Mouse (Mus musculus) layer of hippocampus, postnatal 10 days (tissue): ENCODE data around the gene Jazf1. TPM values are rescaled to one million over a fixed set of nuclear protein-coding genes. Genes with fewer than 3 reads are reported as not detected.

ENCODE experiments used
- DNase-seq, 2 experiments: peaks; one replicate each; pipeline ENCODE4 v3.0.0; 2021; ENCODE audit warnings: low spot score in 2 of 2
- total RNA-seq, 2 experiments: library from RNA; stranded (reverse); gene quantifications; 2 replicates each; pipeline ENCODE4 v1.2.3; 2021

Jazf1 gene
- total RNA-seq, 2 experiments from 2014 or later = 69.5 to 82.2 TPM

DNA sequence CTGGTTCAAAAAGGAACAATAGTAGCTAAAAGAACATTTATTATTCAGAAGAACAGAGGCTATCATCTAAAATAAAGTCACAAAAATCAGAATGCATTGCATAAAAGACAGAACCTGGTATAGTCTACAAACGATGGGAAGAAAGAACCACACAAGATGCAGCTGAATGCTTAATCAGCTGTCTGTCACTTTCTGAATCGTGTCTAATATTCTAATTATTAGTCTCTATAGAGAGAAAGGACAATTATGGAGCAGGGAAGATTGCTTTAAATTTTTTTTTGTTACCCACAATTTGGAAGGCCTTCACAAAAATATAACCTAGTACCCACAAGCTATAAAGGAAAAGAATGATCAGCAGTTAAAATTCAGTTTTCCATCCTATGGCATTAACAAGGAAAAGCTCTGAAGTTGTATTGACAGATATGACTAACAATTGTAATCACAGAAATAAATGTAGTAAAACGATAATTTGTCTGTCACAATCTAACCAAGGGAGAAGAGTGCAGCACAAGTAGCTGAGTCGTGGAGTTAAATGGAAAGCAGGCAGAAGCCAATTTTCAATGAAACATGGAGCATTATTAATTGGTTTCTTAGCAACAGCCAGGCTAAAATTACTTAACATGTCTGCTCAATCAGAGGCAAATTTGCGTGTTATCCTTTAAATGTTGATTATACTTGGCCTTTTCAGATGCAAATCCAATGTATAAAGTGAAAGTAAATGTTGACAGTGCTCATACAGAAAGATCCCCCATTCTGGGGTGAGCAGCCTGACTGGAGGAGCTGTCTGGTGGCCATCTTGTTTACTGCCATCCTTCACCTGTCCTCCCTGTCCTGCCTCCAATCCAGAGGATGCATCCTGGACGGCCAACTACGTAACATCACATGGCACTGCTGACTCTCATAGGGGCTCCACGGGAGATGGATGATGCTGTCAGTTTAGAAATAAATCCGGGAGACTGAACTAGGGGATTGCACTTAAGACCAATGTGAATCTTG, 53.7 kb downstream of the Jazf1 start:
- no peak for DNase-seq

DNA sequence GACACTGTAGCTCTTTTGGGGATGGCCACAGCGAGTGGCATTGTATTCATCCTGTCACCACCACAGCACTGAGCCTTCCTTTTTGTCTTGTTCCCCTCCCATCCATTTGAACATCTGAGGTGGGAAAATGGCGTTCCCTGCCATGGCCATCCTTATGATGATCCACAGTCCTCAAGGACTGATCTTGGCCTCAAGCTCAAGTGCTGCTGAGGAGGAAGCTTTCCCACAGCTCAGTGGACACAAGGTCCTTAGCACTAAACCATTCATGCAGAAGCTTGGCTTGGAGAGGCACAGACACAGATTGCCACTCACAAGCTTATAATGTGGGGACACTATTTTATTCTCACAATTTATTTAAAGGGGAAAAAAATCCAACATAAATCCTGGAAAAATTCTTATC, 58.1 kb downstream of the Jazf1 start:
- no peak for DNase-seq

GRCm38 (mm10) chr6:53006032-53006431, 62.4 kb downstream of the Jazf1 start:
- no peak for DNase-seq

- no peak for DNase-seq
These were observed 62.9 kb downstream of the Jazf1 start for GRCm38 (mm10) chr6:53005544-53005943.

DNA sequence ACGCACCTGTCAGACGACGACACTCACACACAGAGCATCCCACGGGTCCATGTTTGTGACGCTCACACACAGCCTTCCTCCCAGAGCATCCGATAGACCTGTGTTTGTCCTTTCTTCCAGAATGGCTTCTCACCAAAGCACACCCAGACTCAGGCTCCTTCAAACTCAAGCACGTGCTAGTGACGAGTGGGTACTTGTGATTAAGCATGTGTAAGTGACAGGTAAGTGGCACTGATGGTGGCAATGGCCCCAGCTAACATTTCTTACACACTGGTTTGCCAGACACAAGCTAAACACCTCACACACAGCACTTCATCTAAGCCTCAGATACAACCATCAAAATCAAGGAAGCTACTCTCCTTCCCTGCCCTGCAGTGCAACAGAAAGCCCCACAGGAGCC, 77.6 kb downstream of the Jazf1 start:
- no peak for DNase-seq

- no peak for DNase-seq
These were observed 80.4 kb downstream of the Jazf1 start for GRCm38 (mm10) chr6:52987905-52988640.

GRCm38 (mm10) chr6:52987391-52987790, 81.0 kb downstream of the Jazf1 start:
- DNase-seq = peak; percentile 36 to 55

DNA sequence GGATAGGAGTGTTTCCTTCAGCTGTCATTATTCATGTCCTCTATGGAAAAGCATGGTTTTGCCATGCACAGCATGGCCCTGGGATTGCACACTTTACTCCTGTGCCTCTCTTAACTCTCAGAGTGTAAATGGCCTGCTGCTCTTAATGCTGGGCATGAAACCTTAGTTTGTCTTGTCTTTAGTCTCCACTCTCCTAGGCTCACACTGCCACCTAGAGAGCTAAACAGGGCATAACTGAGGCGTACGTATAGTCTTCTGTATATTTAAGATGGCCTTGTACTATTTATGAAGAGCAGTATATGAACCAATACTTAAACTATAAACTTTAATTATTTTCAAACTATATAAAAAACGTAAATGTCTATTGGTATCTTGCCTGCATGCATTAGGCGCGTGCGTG, 86.3 kb downstream of the Jazf1 start:
- DNase-seq = no peak

DNA sequence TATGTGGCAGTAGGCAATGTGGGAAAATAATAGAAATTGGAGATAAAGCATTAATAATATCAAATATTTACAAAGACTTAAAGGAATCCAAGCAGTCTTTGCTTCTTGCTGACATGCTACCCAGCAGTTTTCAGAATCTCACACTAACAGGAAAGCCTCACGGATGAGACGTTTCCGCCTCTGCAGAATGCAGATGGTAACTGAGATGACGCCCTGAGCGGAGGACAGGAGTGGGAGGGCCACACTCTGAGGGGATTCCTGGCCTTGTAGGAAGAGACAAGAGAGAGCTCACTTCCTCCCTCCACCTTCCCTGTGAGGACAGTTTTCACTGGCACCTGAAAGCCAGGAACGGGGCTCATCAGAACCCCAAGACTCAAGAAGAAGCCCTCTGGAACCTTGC, 88.9 kb downstream of the Jazf1 start:
- DNase-seq = no peak

DNA sequence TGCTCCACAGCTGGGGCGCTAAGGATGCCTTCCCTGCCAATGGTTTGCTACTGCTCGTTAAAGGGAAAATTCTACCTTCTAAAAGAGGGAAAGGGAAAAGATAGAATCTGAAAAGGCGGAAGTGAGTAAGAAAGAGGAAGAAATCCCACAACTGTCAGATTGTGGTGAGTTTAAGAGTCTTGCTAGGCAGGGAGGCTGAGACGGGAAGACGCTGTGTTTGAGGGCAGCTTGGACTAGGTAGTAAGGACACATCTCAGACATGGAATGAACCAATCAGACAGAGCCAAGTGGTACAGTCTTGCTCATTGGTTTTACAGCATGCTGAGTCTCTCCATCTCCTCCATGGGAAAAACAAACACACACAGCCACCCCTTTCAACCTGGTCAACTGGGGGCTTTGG, 95.1 kb downstream of the Jazf1 start:
- no peak for DNase-seq

DNA sequence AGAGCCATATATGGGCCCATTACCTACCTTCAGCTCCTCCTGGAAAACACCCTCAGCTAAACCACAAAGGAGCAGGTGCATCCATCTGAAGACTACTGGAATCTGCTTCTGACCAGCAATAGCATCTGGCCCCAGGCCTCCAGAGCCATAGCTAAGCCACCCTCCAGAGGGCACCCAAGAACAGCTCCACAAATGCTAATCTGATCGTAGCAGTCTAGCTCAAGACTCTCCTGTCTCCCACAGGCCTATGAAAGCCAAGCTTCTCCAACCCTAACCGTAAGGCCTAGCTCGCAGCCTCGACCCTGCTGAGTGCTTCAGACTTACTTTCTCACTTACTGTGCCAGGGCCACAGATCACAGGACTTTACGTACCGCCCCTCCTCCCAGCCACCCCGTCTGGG, 96.3 kb downstream of the Jazf1 start:
- no peak for DNase-seq

GRCm38 (mm10) chr6:52969717-52970261, 98.6 kb downstream of the Jazf1 start:
- DNase-seq = peak; percentile 78 to 85

- DNase-seq = peak in 1 of 2 experiments; percentile 7
These were observed 100.0 kb downstream of the Jazf1 start for GRCm38 (mm10) chr6:52968346-52968891.

- peak in 1 of 2 experiments; percentile 5 for DNase-seq
These were observed 100.7 kb downstream of the Jazf1 start for GRCm38 (mm10) chr6:52967557-52968270.

- peak in 1 of 2 experiments; percentile 8 for DNase-seq
These were observed 102.4 kb downstream of the Jazf1 start for GRCm38 (mm10) chr6:52966001-52966400.

- DNase-seq = peak in 1 of 2 experiments; percentile 9
These were observed 103.1 kb downstream of the Jazf1 start for GRCm38 (mm10) chr6:52965340-52965739.

GRCm38 (mm10) chr6:52963840-52964690, 104.4 kb downstream of the Jazf1 start:
- DNase-seq = peak in 1 of 2 experiments; percentile 58

DNA sequence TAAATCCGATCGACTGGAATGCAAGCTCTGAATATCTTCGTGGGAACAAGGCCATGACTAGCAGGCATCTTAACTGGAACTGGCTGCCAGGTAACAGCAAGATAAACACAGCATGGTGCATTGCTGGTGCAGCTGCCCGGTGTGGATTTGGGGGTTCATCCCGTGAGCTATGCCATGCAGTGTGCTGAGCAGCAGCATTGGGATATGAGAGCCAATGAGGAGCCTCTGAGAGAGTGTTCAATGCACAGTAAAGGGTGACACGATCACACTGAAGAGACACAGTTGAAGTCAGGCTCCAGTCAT, 105.0 kb downstream of the Jazf1 start:
- peak in 1 of 2 experiments; percentile 9 for DNase-seq

DNA sequence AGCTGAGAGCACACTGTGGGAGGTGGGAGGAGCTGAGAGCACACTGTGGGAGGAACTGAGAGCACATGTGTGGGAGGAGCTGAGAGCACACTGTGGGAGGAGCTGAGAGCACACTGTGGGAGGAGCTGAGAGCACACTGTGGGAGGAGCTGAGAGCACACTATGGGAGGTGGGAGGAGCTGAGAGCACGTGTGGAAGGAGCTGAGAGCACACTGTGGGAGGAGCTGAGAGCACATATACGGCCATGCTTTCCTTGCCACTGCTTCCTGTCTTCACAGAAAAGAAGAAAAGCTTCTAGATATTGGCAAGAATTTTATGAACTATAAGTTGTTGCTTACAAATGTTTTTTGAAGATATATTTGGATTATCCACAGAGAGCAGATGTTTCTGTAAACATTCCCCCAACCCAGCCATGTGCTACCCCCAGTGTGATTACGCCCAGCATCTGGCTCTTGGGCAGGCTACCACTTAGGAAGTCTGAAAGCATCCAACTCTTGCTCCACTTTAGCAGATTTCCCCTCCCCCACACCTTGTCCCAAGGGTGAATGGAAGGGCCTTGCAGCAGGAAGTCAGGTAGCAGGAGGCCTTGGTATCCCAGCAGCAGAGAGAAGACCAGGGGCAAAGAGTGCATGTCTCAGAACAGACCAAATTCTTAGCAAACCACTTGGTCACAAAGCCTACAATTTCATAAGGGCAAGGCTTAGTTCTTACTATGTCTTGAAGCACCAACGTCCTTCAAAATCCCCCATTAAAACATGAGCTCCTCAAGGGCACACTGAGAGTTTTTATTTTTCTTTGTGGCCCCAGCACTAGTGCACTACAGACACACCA, 105.6 kb downstream of the Jazf1 start:
- no peak for DNase-seq
